Mouse (Mus musculus): ENCODE results near the gene Irs2. TPM values are rescaled to one million over a fixed set of nuclear protein-coding genes. Genes with fewer than 3 reads are reported as not detected.

Irs2 gene
- total RNA-seq, 1 experiment: 13.9 TPM

- TF ChIP-seq ZC3H11A (IDR thresholded peaks at IDR 0.05; ENCODE audit: borderline replicate concordance, low read depth, low read length): no peak
- no peak for TF ChIP-seq MAFK (IDR thresholded peaks at IDR 0.05; ENCODE audit: insufficient read depth, low read depth, low read length)
- no peak for TF ChIP-seq ZNF384 (IDR thresholded peaks at IDR 0.05; ENCODE audit: low read depth, low read length)
- TF ChIP-seq CHD2 (IDR thresholded peaks at IDR 0.05; ENCODE audit: low read depth, low read length): no peak
- TF ChIP-seq HCFC1 (IDR thresholded peaks at IDR 0.05; ENCODE audit: borderline replicate concordance, insufficient read depth, low read length): no peak
- Histone ChIP-seq H3K9ac (ENCODE audit: insufficient read depth, low read depth, low read length, poor library complexity, severe bottlenecking) (no peak overlapping the region), H3K4me3 (ENCODE audit: insufficient read depth in 1 of 2, low read depth in 1 of 2, low read length in 2 of 2, poor library complexity in 1 of 2, severe bottlenecking in 1 of 2) (no peak overlapping the region), H3K9me3 (ENCODE audit: control insufficient read depth, insufficient read depth, low read depth, low read length) (no peaks in the 10 kb centered on the region), H3K27ac (ENCODE audit: insufficient read depth, low read depth, low read length, poor library complexity, severe bottlenecking) (no peak overlapping the region), H3K36me3 (ENCODE audit: control insufficient read depth, insufficient read depth, low read length, poor library complexity, severe bottlenecking) (no peaks in the 10 kb centered on the region), H3K4me1 (ENCODE audit: control insufficient read depth in 2 of 2, insufficient read depth in 2 of 2, low read length in 2 of 2, poor library complexity in 1 of 2) (0 out of 4 replicates have a peak, but pooled peaks cover 0 to 3% of the 10 kb centered on the region in 2 experiments)
- in situ Hi-C loops (cut with MboI; ENCODE audit: low sequenced_read_pairs in 2 of 2, unreplicated experiment in 2 of 2): no loop called here
- DNase-seq (ENCODE audit: low read depth, low spot score): no peak
These were observed 62.8 kb downstream of the Irs2 start for GRCm38 (mm10) chr8:10945490-10945889.

- H3K9ac ChIP-seq (ENCODE audit: insufficient read depth, low read depth, low read length, poor library complexity, severe bottlenecking): no peak overlapping the region
- H3K4me3 ChIP-seq (ENCODE audit: insufficient read depth in 1 of 2, low read depth in 1 of 2, low read length in 2 of 2, poor library complexity in 1 of 2, severe bottlenecking in 1 of 2): no peak overlapping the region
- DNase-seq (ENCODE audit: low read depth, low spot score): no peak
- no peaks in the 10 kb centered on the region for H3K36me3 ChIP-seq (ENCODE audit: control insufficient read depth, insufficient read depth, low read length, poor library complexity, severe bottlenecking)
- no peak overlapping the region for H3K27ac ChIP-seq (ENCODE audit: insufficient read depth, low read depth, low read length, poor library complexity, severe bottlenecking)
- in situ Hi-C loops (cut with MboI; ENCODE audit: low sequenced_read_pairs in 2 of 2, unreplicated experiment in 2 of 2): no loop called here
- 0 out of 4 replicates have a peak, but pooled peaks cover 0 to 3% of the 10 kb centered on the region in 2 experiments for H3K4me1 ChIP-seq (ENCODE audit: control insufficient read depth in 2 of 2, insufficient read depth in 2 of 2, low read length in 2 of 2, poor library complexity in 1 of 2)
- H3K9me3 ChIP-seq (ENCODE audit: control insufficient read depth, insufficient read depth, low read depth, low read length): no peaks in the 10 kb centered on the region
- TF ChIP-seq HCFC1 (IDR thresholded peaks at IDR 0.05; ENCODE audit: borderline replicate concordance, insufficient read depth, low read length) (no peak), CHD2 (IDR thresholded peaks at IDR 0.05; ENCODE audit: low read depth, low read length) (no peak), ZNF384 (IDR thresholded peaks at IDR 0.05; ENCODE audit: low read depth, low read length) (no peak), MAFK (IDR thresholded peaks at IDR 0.05; ENCODE audit: insufficient read depth, low read depth, low read length) (no peak), ZC3H11A (IDR thresholded peaks at IDR 0.05; ENCODE audit: borderline replicate concordance, low read depth, low read length) (no peak)
These were observed 64.8 kb downstream of the Irs2 start for GRCm38 (mm10) chr8:10943314-10944060.

GRCm38 (mm10) chr8:10939883-10940282 is 68.4 kb downstream of the Irs2 start:
- in situ Hi-C loops (cut with MboI; ENCODE audit: low sequenced_read_pairs in 2 of 2, unreplicated experiment in 2 of 2): no loop called here
- no peaks in the 10 kb centered on the region for H3K36me3 ChIP-seq (ENCODE audit: control insufficient read depth, insufficient read depth, low read length, poor library complexity, severe bottlenecking)
- no peaks in the 10 kb centered on the region for H3K9me3 ChIP-seq (ENCODE audit: control insufficient read depth, insufficient read depth, low read depth, low read length)
- DNase-seq (ENCODE audit: low read depth, low spot score): no peak
- H3K9ac ChIP-seq (ENCODE audit: insufficient read depth, low read depth, low read length, poor library complexity, severe bottlenecking): no peak overlapping the region
- TF ChIP-seq HCFC1 (IDR thresholded peaks at IDR 0.05; ENCODE audit: borderline replicate concordance, insufficient read depth, low read length): no peak
- no peak overlapping the region for H3K27ac ChIP-seq (ENCODE audit: insufficient read depth, low read depth, low read length, poor library complexity, severe bottlenecking)
- H3K4me3 ChIP-seq (ENCODE audit: insufficient read depth in 1 of 2, low read depth in 1 of 2, low read length in 2 of 2, poor library complexity in 1 of 2, severe bottlenecking in 1 of 2): no peak overlapping the region
- H3K4me1 ChIP-seq (ENCODE audit: control insufficient read depth in 2 of 2, insufficient read depth in 2 of 2, low read length in 2 of 2, poor library complexity in 1 of 2): peaks cover 6 to 9% of the 10 kb centered on the region in 2 experiments; a peak in 2 of 4 replicates

GRCm38 (mm10) chr8:10939210-10939782 is 69.0 kb downstream of the Irs2 start:
- Histone ChIP-seq H3K9ac (ENCODE audit: insufficient read depth, low read depth, low read length, poor library complexity, severe bottlenecking) (no peak overlapping the region), H3K36me3 (ENCODE audit: control insufficient read depth, insufficient read depth, low read length, poor library complexity, severe bottlenecking) (no peaks in the 10 kb centered on the region), H3K27ac (ENCODE audit: insufficient read depth, low read depth, low read length, poor library complexity, severe bottlenecking) (no peak overlapping the region), H3K9me3 (ENCODE audit: control insufficient read depth, insufficient read depth, low read depth, low read length) (no peaks in the 10 kb centered on the region), H3K4me3 (ENCODE audit: insufficient read depth in 1 of 2, low read depth in 1 of 2, low read length in 2 of 2, poor library complexity in 1 of 2, severe bottlenecking in 1 of 2) (no peak overlapping the region), H3K4me1 (ENCODE audit: control insufficient read depth in 2 of 2, insufficient read depth in 2 of 2, low read length in 2 of 2, poor library complexity in 1 of 2) (peaks cover 7 to 12% of the 10 kb centered on the region in 2 experiments; a peak in 2 of 4 replicates)
- in situ Hi-C loops (cut with MboI; ENCODE audit: low sequenced_read_pairs in 2 of 2, unreplicated experiment in 2 of 2): no loop called here
- no peak for DNase-seq (ENCODE audit: low read depth, low spot score)
- TF ChIP-seq CHD2 (IDR thresholded peaks at IDR 0.05; ENCODE audit: low read depth, low read length): no peak
- TF ChIP-seq ZNF384 (IDR thresholded peaks at IDR 0.05; ENCODE audit: low read depth, low read length): no peak
- no peak for TF ChIP-seq ZC3H11A (IDR thresholded peaks at IDR 0.05; ENCODE audit: borderline replicate concordance, low read depth, low read length)
- TF ChIP-seq MAFK (IDR thresholded peaks at IDR 0.05; ENCODE audit: insufficient read depth, low read depth, low read length): no peak
- no peak for TF ChIP-seq HCFC1 (IDR thresholded peaks at IDR 0.05; ENCODE audit: borderline replicate concordance, insufficient read depth, low read length)
